Mouse (Mus musculus): ENCODE measurements around the gene Vmn2r57. TPM values are rescaled to one million over a fixed set of nuclear protein-coding genes. Genes with fewer than 3 reads are reported as not detected.
A peak's percentile ranks its signal among the peaks of the same experiment; 100 is the strongest.
"Not testable (repeated sequence)": the region's sequence is repeated elsewhere in the genome, so short reads cannot be mapped to it uniquely, and the experiment has no call there.

Vmn2r57 gene
- under 1 TPM; 0.55 to 0.73 (median 0.60) TPM for total RNA-seq (2022)

DNA sequence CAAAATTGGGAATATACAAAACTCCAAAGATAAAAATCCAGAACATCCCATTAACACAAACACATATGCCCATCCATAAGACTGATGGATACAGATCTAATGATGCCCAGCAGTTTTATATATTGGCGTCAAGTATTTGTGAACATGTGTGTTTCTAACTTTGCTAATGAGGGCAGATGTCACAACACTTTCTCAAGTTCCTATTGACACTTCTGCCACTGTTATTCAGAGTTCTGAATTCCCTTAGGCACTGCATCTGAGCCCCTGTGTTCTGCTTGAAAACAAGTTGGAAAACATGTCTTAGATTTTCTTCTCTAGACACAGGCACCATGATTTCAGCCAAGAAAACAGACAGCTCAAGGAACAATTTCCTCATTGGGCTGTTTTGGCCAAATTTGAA is at the start of gene Vmn2r57:
Vmn2r57 (minus strand) TSS at position 101 of the 400 bp plus-strand sequence.
- DNase-seq (ENCODE audit: low spot score in 2 of 2): not testable (repeated sequence)

DNA sequence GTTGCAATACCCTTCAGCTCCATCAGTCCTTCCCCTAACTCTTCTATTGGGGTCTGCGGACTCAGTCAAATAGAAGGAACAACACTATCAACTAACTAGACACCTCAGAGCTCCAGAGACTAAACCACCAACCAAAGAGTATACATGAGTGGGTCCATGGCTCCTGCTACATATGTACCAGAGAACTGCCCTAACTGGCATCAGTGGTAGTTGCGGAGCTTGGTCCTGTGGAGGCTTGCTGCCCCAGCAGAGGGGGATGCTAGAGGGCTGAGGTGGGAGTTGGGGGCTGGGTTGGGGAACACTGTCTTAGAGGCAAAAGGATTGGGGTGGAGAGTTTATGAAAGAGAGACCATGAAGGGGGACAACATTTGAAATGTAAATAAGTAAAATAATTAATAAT is 49.4 kb upstream of the Vmn2r57 start:
- no peak for DNase-seq (ENCODE audit: low spot score in 2 of 2)

DNA sequence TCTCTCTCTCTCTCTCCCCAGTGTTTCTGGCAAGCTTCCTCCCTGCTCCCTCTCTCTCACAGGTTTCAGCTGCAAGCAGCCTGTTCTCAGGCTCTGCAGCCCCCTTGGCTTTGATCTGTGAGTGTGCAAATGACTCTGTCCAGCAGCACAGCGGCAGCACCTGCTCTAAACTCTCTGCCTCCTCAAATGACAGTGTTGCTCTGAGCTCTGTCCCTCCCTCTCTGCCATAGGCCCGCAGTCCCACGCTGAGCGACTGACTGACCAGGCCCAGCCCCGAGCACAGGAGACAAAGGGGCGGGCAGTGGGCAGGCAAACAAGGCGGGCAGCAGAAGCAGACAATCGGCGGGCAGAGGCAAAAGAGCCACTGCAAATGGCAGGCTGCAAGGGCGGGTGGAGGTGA is 3.4 kb upstream of the Vmn2r57 start:
- no peak for DNase-seq (ENCODE audit: low spot score in 2 of 2)

DNA sequence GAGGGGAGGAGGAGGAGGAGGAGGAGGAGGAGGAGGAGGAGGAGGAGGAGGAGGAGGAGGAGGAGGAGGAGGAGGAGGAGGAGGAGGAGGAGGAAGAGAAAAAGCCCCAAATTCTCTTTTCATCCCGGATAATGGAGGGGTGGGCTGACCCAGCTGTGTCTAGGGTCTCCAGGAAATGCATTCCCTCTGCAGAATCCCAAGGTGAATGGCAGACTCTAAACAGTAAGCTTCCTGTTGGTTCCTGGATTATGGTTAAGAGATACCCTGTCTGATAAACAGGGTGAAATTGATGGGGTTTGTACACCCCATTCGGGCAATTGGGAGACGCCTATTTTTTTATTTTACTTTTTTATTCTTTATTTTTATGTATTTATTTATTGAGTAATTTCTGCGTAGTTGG is 54.4 kb downstream of the Vmn2r57 start:
- no peak for DNase-seq (ENCODE audit: low spot score in 2 of 2)

DNA sequence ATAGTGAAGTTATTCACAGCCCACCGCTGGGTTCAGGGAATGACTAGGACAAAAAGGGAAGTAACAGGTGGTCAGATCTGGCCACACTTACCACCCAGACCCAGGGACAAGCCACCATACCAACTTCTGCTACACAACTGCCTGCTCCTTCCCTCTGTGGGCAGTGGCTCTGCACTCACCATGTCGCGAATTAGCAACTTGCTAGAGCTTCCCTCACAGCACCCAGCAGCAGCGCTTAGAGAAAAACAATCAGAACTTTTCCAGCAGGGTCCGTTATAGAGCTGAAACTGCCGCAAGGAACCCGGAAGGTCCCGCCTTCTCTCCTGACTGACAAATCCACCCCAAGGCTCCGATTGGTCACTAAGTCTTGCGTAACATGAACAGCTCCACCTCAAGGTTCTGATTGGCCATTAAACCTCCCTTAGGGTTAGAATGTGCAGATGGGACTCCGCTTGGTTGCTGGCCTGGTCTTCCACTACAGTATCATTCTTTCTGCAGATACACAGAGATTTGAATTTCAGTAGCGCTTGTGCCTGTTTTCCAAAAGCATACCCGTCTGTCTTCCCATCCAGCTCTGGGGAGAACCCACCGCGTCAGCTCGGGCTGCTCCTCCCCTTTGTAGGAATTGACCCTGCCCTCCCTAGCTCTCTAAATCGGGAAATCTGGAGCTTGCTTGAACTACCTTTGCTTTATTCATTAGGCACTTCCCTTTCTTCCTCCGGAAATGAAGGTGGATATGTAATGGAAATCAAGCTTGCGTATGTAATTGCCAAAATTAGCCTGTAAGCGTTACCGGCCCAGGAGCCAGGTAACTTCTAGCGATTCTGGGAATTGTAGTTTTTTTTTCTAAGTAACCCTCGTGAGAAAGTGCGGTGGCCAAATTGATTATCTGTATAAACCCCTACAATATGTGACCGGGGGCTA is 55.2 kb downstream of the Vmn2r57 start, which contains the start of gene AI987944:
AI987944 (minus strand) TSS at position 332 of the 924 bp plus-strand sequence.
- peak; percentile 80 to 84 for DNase-seq (ENCODE audit: low spot score in 2 of 2)

Other genes starting within 250 kb of the Vmn2r57 start
- 10 to 100 TPM; 11.9 to 14.4 (median 13.3) TPM for gene AI987944, start 55.3 kb downstream of the Vmn2r57 start, total RNA-seq (2022)
- gene Gm20449, start 50.7 kb upstream of the Vmn2r57 start, total RNA-seq (2022): under 1 TPM; 0.19 to 0.53 (median 0.28) TPM
- gene AW146154, start 51.2 kb upstream of the Vmn2r57 start, total RNA-seq (2022): 10 to 100 TPM in 3 of 4 experiments, 1 to 10 TPM in 1; 9.8 to 12.3 (median 11.8) TPM
- gene Gm6871, start 125.0 kb upstream of the Vmn2r57 start, total RNA-seq (2022): not detected
- 10 to 100 TPM; 30.6 to 39.8 (median 35.0) TPM for gene 2610021A01Rik, start 150.5 kb upstream of the Vmn2r57 start, total RNA-seq (2022)
- gene Zfp788, start 184.5 kb upstream of the Vmn2r57 start, total RNA-seq (2022): 10 to 100 TPM; 32.0 to 38.7 (median 37.5) TPM

Data from layer of hippocampus, adult 8-10 months (tissue).